23 mouse cellular contexts compared by ENCODE assay signal in the genomic region with DNA sequence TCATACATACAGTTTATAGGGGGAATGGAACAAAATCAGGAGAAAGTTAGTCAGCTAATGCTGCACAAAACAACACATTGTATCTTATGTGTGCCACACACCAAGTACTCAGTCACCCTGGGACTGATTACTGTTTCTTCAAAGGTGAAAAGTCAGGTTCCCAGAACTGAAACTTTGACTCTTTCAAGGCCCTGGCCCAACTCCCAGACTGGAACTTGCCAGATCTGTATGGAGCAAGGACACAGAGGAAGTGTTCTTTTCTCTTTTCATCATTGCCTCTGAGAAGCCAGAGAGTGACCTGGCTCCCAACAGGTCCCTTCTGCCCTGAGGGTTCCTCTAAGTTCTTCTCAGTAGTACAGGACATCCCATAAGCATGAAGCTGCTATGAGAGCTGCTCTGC. TPM values are rescaled to one million over a fixed set of nuclear protein-coding genes. Genes with fewer than 3 reads are reported as not detected.
DNase-seq lines count a peak whose midpoint lies in the region; ATAC-seq lines count a peak whose summit lies in the region.
"Had no signal": no experiment of that assay in that cellular context is flagged by ENCODE, and none has a peak within 500 bp of the region (broad histone marks: within the 10 kb centered on the region; RNA-seq: fewer than 3 reads in every experiment).

No protein-coding gene starts in this region.

- no peak overlapping the region for H3K4me2 ChIP-seq in liver, embryonic 11.5 days
- no peak overlapping the region for H3K4me2 ChIP-seq in midbrain, embryonic 16.5 days (ENCODE audit: low read length)
- H3K4me2 ChIP-seq: forebrain, embryonic 12.5 days; heart, embryonic 13.5 days; hindbrain, embryonic 15.5 days; limb, embryonic 13.5 days; midbrain, embryonic 11.5 days had no signal

- no peaks in the 10 kb centered on the region for H3K27me3 ChIP-seq in liver, embryonic 11.5 days (replicated peaks; ENCODE audit: control insufficient read depth, insufficient read depth, low read length)
- no peaks in the 10 kb centered on the region for H3K27me3 ChIP-seq in limb, embryonic 10.5 days (ENCODE audit: low read depth, poor library complexity, severe bottlenecking)
- no peaks in the 10 kb centered on the region for H3K27me3 ChIP-seq in midbrain, embryonic 16.5 days (ENCODE audit: control insufficient read depth, insufficient read depth, low read depth, low read length)
- H3K27me3 ChIP-seq: forebrain, embryonic 12.5 days; heart, embryonic 13.5 days; hindbrain, embryonic 15.5 days; limb, embryonic 13.5 days; Patski had no signal

- peak; percentile 42 to 93 for DNase-seq in adrenal gland, adult (ENCODE audit: inconsistent age in 2 of 2, low spot score in 1 of 2)
- DNase-seq in adrenal gland, postnatal 4 days (ENCODE audit: low spot score in 2 of 2) = no peak
- DNase-seq in adrenal gland, postnatal 25 days = peak; percentile 59
- no peak for DNase-seq in liver, embryonic 11.5 days (ENCODE audit: low spot score)
- peak; percentile 63 for DNase-seq in testis, postnatal 10 days (ENCODE audit: low spot score)
- no peak for DNase-seq in limb, embryonic 10.5 days (ENCODE audit: low spot score)
- DNase-seq: cerebellum, adult 11 months; cerebellum, postnatal 14 days; heart, adult 18-20 months; kidney, postnatal 14 days; retina, postnatal 1 day; right cerebral cortex, postnatal 4 days; thymus, postnatal 25 days had no signal

- peaks cover 22% of the 10 kb centered on the region for H3K36me3 ChIP-seq in liver, embryonic 11.5 days (ENCODE audit: control insufficient read depth, insufficient read depth, low read length)
- peaks cover 83% of the 10 kb centered on the region for H3K36me3 ChIP-seq in limb, embryonic 10.5 days
- H3K36me3 ChIP-seq in midbrain, embryonic 16.5 days (ENCODE audit: control insufficient read depth, insufficient read depth, low read length) = peaks cover 28% of the 10 kb centered on the region

- H3K9me3 ChIP-seq in liver, embryonic 11.5 days (ENCODE audit: control insufficient read depth, low read length) = no peaks in the 10 kb centered on the region
- no peaks in the 10 kb centered on the region for H3K9me3 ChIP-seq in limb, embryonic 10.5 days (replicated peaks)
- no peaks in the 10 kb centered on the region for H3K9me3 ChIP-seq in midbrain, embryonic 16.5 days (replicated peaks; ENCODE audit: control insufficient read depth, low read length, poor library complexity, severe bottlenecking)
- H3K9me3 ChIP-seq: forebrain, embryonic 12.5 days; heart, embryonic 13.5 days; hindbrain, embryonic 15.5 days; limb, embryonic 13.5 days had no signal

- no peak overlapping the region; the same call in 1 of the 2 replicates for H3K9ac ChIP-seq in liver, embryonic 11.5 days (ENCODE audit: low read depth, low read length)
- no peak overlapping the region for H3K9ac ChIP-seq in midbrain, embryonic 16.5 days (ENCODE audit: low read depth, low read length)
- H3K9ac ChIP-seq: forebrain, embryonic 12.5 days; heart, embryonic 13.5 days; hindbrain, embryonic 15.5 days; limb, embryonic 13.5 days had no signal

- H3K4me1 ChIP-seq in liver, embryonic 11.5 days (replicated peaks; ENCODE audit: control insufficient read depth, insufficient read depth, low read length) = no peaks in the 10 kb centered on the region
- H3K4me1 ChIP-seq in limb, embryonic 10.5 days = no peaks in the 10 kb centered on the region
- no peaks in the 10 kb centered on the region for H3K4me1 ChIP-seq in midbrain, embryonic 16.5 days (ENCODE audit: control insufficient read depth, insufficient read depth, low read length)
- H3K4me1 ChIP-seq: forebrain, embryonic 12.5 days; heart, embryonic 13.5 days; hindbrain, embryonic 15.5 days; limb, embryonic 13.5 days had no signal

- no peak overlapping the region for H3K4me3 ChIP-seq in liver, embryonic 11.5 days (ENCODE audit: low read depth, low read length)
- no peak overlapping the region for H3K4me3 ChIP-seq in limb, embryonic 10.5 days
- no peak overlapping the region for H3K4me3 ChIP-seq in midbrain, embryonic 16.5 days (ENCODE audit: low read depth, low read length)
- H3K4me3 ChIP-seq: forebrain, embryonic 12.5 days; heart, embryonic 13.5 days; hindbrain, embryonic 15.5 days; layer of hippocampus, adult 2 months; limb, embryonic 13.5 days had no signal

- peak overlapping the region; percentile 53; the same call in 1 of the 2 replicates for H3K27ac ChIP-seq in liver, embryonic 11.5 days (ENCODE audit: low read depth, low read length)
- no peak overlapping the region for H3K27ac ChIP-seq in limb, embryonic 10.5 days
- no peak overlapping the region for H3K27ac ChIP-seq in midbrain, embryonic 16.5 days (ENCODE audit: low read length)
- H3K27ac ChIP-seq: forebrain, embryonic 12.5 days; heart, embryonic 13.5 days; hindbrain, embryonic 15.5 days; layer of hippocampus, adult 2 months; limb, embryonic 13.5 days had no signal

- ATAC-seq in liver, embryonic 11.5 days (replicated peaks; ENCODE audit: low FRiP score) = peak; percentile 19; the same call in 1 of the 2 replicates
- ATAC-seq in midbrain, embryonic 16.5 days = no peak
- no peak for ATAC-seq in frontal cortex, adult (ENCODE audit: low TSS enrichment)
- ATAC-seq: intestine, embryonic 16.5 days; Patski had no signal

RNA-seq across cellular contexts. Expression of gene Alkbh8, which starts 10.2 kb away (rescaled TPM):
- 10 to 100 TPM; 27.1 to 29.0 TPM for total RNA-seq in adrenal gland, postnatal 4 days (2021)
- total RNA-seq in adrenal gland, postnatal 25 days (2021) = 20.0 and 22.4 TPM in 2 replicates
- 35.6 and 39.6 TPM in 2 replicates for polyA plus RNA-seq in liver, embryonic 11.5 days (2014; fragmentation: Nextera tagmentation; extraction: Ambion mirVana)
- 27.1 and 34.6 TPM in 2 replicates for polyA plus RNA-seq in limb, embryonic 10.5 days (2016; fragmentation: Nextera tagmentation; extraction: Ambion mirVana)
- polyA plus RNA-seq in midbrain, embryonic 16.5 days (2015; fragmentation: Nextera tagmentation; extraction: Ambion mirVana) = 68.4 and 71.8 TPM in 2 replicates

RNA-seq across cellular contexts. Expression of gene Cwf19l2, which starts 58.3 kb away (rescaled TPM):
- 10 to 100 TPM; 38.7 to 40.5 TPM for total RNA-seq in adrenal gland, postnatal 4 days (2021)
- 39.7 and 43.1 TPM in 2 replicates for total RNA-seq in adrenal gland, postnatal 25 days (2021)
- polyA plus RNA-seq in liver, embryonic 11.5 days (2014; fragmentation: Nextera tagmentation; extraction: Ambion mirVana) = 10.8 and 14.6 TPM in 2 replicates
- polyA plus RNA-seq in limb, embryonic 10.5 days (2016; fragmentation: Nextera tagmentation; extraction: Ambion mirVana) = 12.9 and 16.5 TPM in 2 replicates
- polyA plus RNA-seq in midbrain, embryonic 16.5 days (2015; fragmentation: Nextera tagmentation; extraction: Ambion mirVana) = 10.4 and 10.5 TPM in 2 replicates

Comparison
In these comparisons a context has a peak if more than half of its experiments do, and no peak if none do; other contexts are left out.
1. DNase-seq: peak in adrenal gland, adult (2 of 2), adrenal gland, postnatal 25 days (single experiment) and testis, postnatal 10 days (single experiment); none in adrenal gland, postnatal 4 days (0 of 2), liver, embryonic 11.5 days (single experiment) and limb, embryonic 10.5 days (single experiment).